Mouse (Mus musculus) limb, embryonic 12.5 days (tissue): ENCODE results near the gene Sigirr. TPM values are rescaled to one million over a fixed set of nuclear protein-coding genes. Genes with fewer than 3 reads are reported as not detected.

ENCODE experiments used
- ATAC-seq: fragments of 200-750 bp; cut with Nextera tagmentation; 2 replicates; pipeline ENCODE4 v1.8.0; 2017; ENCODE audit warnings: low read depth, moderate TSS enrichment; ENCODE audit not compliant: insufficient number of reproducible peaks, insufficient read depth, low FRiP score, low TSS enrichment
- H3K27ac ChIP-seq: fragments of 300-500 bp; sonication (generic); 2 replicates; pipeline ENCODE4 v1.5.1; 2016; ENCODE audit warnings: mild to moderate bottlenecking, moderate library complexity
- H3K27me3 ChIP-seq: fragments of 300-500 bp; sonication (generic); 2 replicates; pipeline ENCODE4 v1.6.1; 2016; ENCODE audit warnings: mild to moderate bottlenecking, moderate library complexity
- H3K36me3 ChIP-seq: fragments of 300-500 bp; sonication (generic); 2 replicates; pipeline ENCODE4 v1.6.1; 2016; ENCODE audit warnings: mild to moderate bottlenecking, moderate library complexity
- H3K4me1 ChIP-seq: fragments of 300-500 bp; sonication (generic); replicated peaks from 2 replicates; pipeline ENCODE4 v1.6.1; 2016
- H3K4me2 ChIP-seq: fragments of 300-500 bp; sonication (generic); 2 replicates; pipeline ENCODE4 v1.6.1; 2016; ENCODE audit warnings: mild to moderate bottlenecking, moderate library complexity
- H3K4me3 ChIP-seq: fragments of 300-500 bp; sonication (generic); replicated peaks from 2 replicates; pipeline ENCODE4 v1.5.1; 2016; ENCODE audit warnings: mild to moderate bottlenecking
- H3K9ac ChIP-seq: fragments of 300-500 bp; sonication (generic); replicated peaks from 2 replicates; pipeline ENCODE4 v1.6.1; 2016; ENCODE audit warnings: mild to moderate bottlenecking, moderate library complexity
- H3K9me3 ChIP-seq: fragments of 300-500 bp; sonication (generic); 2 replicates; pipeline ENCODE4 v1.6.1; 2016; ENCODE audit warnings: mild to moderate bottlenecking, moderate library complexity
- WGBS: fragments of 180-500 bp; shearing (Covaris S2); methylation state at CpG from one replicate; pipeline ENCODE4 v1.1.7; 2016; 5-methylcytosine and 5-hydroxymethylcytosine counted together
- polyA plus RNA-seq: library from polyadenylated mRNA; unstranded; fragments of >200 nt; fragmentation: Nextera tagmentation; extraction: Ambion mirVana; gene quantifications from 2 replicates; pipeline ENCODE4 v1.2.1, GENCODE M21; 2016

The Sigirr gene
- 2.2 and 2.5 TPM in 2 replicates for polyA plus RNA-seq

DNA sequence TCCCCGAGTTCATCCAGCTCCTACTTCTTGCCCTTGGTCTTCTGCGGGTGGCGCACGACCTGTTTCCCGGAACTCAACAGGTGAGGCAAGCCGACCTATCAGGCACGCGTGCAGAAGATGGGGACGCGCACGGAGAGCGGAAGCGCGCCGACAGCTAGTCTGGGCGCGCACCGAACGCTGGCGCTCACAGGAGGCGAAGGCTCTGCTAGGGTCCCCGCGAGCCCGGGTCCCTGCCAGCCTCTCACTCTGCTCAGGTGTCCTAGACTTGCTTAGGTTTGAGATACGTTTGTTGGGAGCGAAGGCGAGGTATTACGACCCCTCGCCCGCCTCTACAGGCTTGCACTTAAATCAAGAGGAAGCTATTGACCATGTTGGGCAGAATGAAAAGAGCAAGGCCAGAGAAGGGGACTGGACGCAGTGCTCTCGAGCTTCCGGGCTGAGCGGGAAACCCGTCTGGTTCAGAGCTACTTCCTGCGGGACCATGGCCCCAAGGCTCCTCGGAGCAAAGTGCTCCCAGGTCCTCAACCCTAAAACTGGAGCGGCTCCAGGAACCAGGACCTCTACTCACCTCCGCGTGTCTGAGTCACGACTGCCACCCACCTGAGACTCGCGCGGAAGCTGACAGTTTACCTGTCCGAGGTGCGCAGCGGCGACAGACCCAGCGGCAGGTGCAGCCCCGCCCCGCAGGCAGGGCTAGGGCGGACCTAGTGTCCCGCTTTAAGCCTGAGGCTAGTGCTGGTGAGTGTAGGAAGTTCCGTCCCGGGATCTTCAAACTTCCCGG lies at the start of gene Sigirr:
TSS of gene Sigirr (minus strand) at position 662 of the 781 bp plus-strand sequence.
- 2% methylated on average over 56 of the region's 56 CpGs for WGBS
- no peak within 1 kb of the TSS for H3K27ac ChIP-seq
- peak within 1 kb of the TSS; percentile 73 for H3K4me2 ChIP-seq
- H3K9me3 ChIP-seq = no peaks in the 10 kb centered on the region
- H3K9ac ChIP-seq = peak within 1 kb of the TSS; percentile 46; the same call in 1 of the 2 replicates
- no peak for ATAC-seq
- peaks cover 73% of the 10 kb centered on the region for H3K27me3 ChIP-seq
- H3K4me1 ChIP-seq = peaks cover 12% of the 10 kb centered on the region; the same call in 1 of the 2 replicates
- H3K36me3 ChIP-seq = no peaks in the 10 kb centered on the region
- H3K4me3 ChIP-seq = peak within 1 kb of the TSS; percentile 41

DNA sequence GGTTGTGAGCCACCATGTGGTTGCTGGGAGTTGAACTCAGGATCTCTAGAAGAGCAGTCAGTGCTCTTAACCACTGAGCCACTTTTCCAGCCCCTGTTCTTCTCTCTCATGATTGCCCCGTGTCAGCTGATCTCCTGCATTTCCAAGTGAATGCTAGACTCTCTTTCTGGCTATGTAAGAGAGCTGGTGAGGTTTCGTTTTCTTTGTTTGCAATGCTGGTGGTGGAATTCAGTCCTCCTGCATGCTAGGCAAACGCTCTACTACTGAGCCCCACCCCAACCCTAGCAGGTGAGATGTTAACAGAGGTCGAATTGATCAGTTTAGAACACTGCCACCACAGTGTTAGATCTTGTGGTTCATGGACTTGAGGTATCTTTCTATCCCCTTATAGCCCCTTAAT lies 48.3 kb upstream of the Sigirr start:
- Histone ChIP-seq H3K27me3 (no peaks in the 10 kb centered on the region), H3K27ac (no peak overlapping the region), H3K9ac (no peak overlapping the region), H3K4me2 (no peak overlapping the region), H3K4me3 (no peak overlapping the region), H3K9me3 (no peaks in the 10 kb centered on the region), H3K4me1 (no peaks in the 10 kb centered on the region), H3K36me3 (peaks cover 82% of the 10 kb centered on the region)
- 76% methylated on average over 4 of the region's 4 CpGs for WGBS
- ATAC-seq = no peak

DNA sequence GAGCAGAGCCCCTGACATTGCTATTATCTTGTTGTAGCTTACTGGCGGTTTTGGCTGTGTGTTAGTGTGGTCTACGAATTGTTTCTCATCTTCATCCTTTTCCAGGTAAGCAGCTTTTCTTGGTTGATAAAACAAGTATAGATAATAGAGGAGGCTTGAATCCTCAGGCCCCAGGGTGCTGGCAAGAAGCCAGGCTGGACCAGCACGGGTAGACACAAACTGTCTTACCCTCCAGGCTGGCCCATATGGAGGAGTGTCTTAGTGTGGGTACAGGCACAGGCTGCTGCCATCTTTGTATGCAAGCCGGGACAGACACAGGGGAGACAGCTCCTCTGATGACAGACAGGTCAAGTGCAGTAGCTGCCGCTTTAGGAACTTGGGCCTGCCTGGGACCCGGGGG lies 46.7 kb upstream of the Sigirr start:
- Histone ChIP-seq H3K9me3 (no peaks in the 10 kb centered on the region), H3K4me3 (no peak overlapping the region), H3K36me3 (peaks cover 85% of the 10 kb centered on the region), H3K4me2 (no peak overlapping the region), H3K4me1 (no peaks in the 10 kb centered on the region), H3K27ac (no peak overlapping the region), H3K9ac (no peak overlapping the region), H3K27me3 (no peaks in the 10 kb centered on the region)
- 85% methylated on average over 6 of the region's 6 CpGs for WGBS
- no peak for ATAC-seq

DNA sequence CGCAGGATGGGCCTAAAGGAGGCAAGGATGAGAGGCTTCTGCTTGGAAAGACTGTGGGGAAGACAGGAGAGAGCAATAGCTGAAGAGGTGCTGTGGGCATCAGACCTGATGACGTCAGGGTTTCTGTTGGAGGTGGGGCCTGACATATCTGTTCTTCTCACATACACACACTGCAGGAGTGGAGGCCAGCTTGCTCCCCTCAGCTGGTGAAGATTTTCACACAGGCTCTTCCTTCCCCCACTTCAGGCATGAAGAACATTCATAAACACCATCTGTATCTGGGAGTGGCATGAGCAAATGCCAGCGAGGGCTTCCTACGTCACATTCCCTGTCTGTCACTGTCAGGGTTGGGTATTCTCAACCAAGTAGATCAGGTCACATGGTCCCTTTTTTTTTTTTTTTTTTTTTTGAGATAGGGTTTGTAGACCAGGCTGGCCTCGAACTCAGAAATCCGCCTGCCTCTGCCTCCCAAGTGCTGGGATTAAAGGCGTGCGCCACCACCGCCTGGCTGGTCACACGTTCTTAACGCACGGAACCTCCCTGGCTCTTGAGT lies 45.7 kb upstream of the Sigirr start:
- H3K4me3 ChIP-seq = no peak overlapping the region
- no peaks in the 10 kb centered on the region for H3K9me3 ChIP-seq
- no peaks in the 10 kb centered on the region for H3K27me3 ChIP-seq
- no peak for ATAC-seq
- no peaks in the 10 kb centered on the region for H3K4me1 ChIP-seq
- no peak overlapping the region for H3K27ac ChIP-seq
- peaks cover 79% of the 10 kb centered on the region for H3K36me3 ChIP-seq
- no peak overlapping the region for H3K9ac ChIP-seq
- 95% methylated on average over 12 of the region's 12 CpGs for WGBS
- no peak overlapping the region for H3K4me2 ChIP-seq

DNA sequence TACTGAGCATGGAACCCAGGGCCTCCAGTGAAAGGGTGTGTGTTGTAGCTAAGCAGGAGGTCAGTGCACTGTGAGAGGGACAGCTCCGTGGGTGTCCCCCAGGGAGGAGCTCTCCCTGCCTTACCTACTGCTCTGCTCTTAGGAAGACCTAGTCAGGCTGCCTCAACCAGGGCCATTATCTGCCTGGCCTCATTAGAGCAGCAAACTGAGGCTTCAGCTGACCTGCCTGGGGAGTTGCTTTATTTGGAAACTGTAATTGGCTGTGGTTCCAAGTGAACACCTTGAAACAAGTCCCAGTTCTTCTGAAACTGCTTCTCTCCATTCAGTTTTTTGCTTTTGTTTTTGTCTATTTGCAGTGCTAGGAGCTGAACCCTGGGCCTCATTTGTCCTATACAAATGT lies 45.0 kb upstream of the Sigirr start:
- Histone ChIP-seq H3K9me3 (no peaks in the 10 kb centered on the region), H3K27ac (no peak overlapping the region), H3K27me3 (no peaks in the 10 kb centered on the region), H3K36me3 (peaks cover 76% of the 10 kb centered on the region), H3K4me2 (no peak overlapping the region), H3K4me1 (no peaks in the 10 kb centered on the region), H3K4me3 (no peak overlapping the region), H3K9ac (no peak overlapping the region)
- no peak for ATAC-seq
- WGBS = 70% methylated on average over 1 of the region's 1 CpGs

DNA sequence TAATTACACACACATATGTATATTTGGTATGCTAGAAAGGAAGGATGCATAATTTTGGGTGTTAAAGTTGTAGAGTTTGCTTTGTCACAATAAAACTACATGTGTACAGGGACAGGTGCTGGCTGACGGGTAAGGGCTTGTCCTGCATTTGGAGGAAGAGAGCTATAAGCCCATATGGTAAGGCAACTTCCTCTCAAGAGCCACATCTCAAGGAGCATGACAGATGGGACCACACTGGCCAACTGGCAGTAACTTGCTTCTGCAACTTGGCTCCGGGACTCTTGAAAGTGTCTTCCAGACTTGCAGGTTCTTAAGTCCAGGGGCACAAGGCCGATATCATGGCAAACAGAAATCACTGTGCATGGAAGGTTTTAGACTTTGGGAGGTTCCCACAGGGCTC lies 44.3 kb upstream of the Sigirr start:
- no peaks in the 10 kb centered on the region for H3K9me3 ChIP-seq
- H3K27ac ChIP-seq = no peak overlapping the region
- peaks cover 78% of the 10 kb centered on the region for H3K36me3 ChIP-seq
- H3K4me1 ChIP-seq = no peaks in the 10 kb centered on the region
- no peak for ATAC-seq
- H3K4me2 ChIP-seq = no peak overlapping the region
- H3K4me3 ChIP-seq = no peak overlapping the region
- WGBS = 88% methylated on average over 3 of the region's 3 CpGs
- H3K27me3 ChIP-seq = no peaks in the 10 kb centered on the region
- no peak overlapping the region for H3K9ac ChIP-seq

DNA sequence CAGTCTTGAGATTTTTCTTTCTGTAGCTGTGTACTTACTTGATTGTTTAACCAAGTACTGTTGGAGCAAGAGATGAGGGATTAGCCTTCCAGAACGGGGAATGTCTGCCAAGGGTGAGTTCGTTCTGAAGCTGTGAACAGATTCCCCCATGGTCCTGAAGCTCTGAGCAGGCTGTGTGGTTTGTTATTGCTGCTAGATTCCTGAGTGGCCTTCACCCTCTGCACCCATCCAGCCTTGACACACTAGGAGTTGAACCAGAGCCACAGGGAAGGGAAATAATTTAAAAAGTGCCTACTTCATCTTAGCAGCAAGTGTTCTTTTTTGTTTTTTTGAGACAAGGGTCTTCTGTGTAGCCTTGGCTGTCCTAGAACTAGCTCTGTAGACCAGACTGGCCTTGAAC lies 43.5 kb upstream of the Sigirr start:
- Histone ChIP-seq H3K36me3 (peaks cover 85% of the 10 kb centered on the region), H3K9me3 (no peaks in the 10 kb centered on the region), H3K9ac (no peak overlapping the region), H3K4me1 (no peaks in the 10 kb centered on the region), H3K4me3 (no peak overlapping the region), H3K4me2 (no peak overlapping the region), H3K27ac (no peak overlapping the region), H3K27me3 (no peaks in the 10 kb centered on the region)
- WGBS = 92% methylated on average over 2 of the region's 2 CpGs
- ATAC-seq = no peak

DNA sequence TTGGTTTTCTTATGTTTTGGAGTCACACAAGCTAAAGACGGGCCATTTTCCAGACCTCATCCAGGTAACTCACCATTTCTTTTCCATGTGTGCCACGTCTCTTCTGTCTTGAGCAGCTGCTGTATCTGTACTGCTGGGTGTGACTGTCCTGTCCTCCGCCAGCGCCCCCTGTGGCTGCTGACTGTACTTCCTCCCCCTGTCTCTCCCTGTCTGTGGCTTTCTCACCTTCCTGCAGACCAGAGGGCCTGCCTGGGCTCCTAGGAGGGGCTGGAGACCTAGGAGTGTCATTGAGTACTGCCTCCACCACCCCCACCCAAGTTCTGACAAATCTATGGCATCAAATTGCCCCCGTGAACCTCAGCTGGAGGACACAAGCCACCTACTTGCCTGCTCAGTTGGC lies 42.7 kb upstream of the Sigirr start:
- WGBS = 40% methylated on average over 5 of the region's 5 CpGs
- ATAC-seq = no peak
- no peaks in the 10 kb centered on the region for H3K9me3 ChIP-seq
- H3K9ac ChIP-seq = no peak overlapping the region
- H3K36me3 ChIP-seq = peaks cover 85% of the 10 kb centered on the region
- no peak overlapping the region for H3K4me3 ChIP-seq
- no peak overlapping the region for H3K4me2 ChIP-seq
- no peaks in the 10 kb centered on the region for H3K27me3 ChIP-seq
- no peaks in the 10 kb centered on the region for H3K4me1 ChIP-seq
- H3K27ac ChIP-seq = no peak overlapping the region

DNA sequence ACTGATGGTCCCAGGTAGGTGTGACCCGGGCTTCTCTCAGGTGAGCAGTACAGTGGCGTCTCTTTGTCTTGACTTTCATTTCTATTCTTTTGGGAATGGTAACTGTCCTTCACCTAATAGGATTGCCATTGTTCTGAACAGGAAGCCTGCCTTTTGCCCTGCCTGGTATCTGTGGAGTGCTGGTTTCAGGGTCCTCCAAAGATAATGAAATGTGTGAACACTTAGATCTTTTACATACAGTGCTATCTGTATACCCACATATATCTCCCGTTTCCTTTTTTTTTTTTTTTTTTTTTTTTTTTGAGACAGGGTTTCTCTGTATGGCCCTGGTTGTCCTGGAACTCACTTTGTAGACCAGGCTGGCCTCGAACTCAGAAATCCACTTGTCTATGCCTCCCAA lies 41.0 kb upstream of the Sigirr start:
- Histone ChIP-seq H3K36me3 (peaks cover 86% of the 10 kb centered on the region), H3K4me2 (no peak overlapping the region), H3K4me1 (no peaks in the 10 kb centered on the region), H3K9ac (no peak overlapping the region), H3K9me3 (no peaks in the 10 kb centered on the region), H3K27ac (no peak overlapping the region), H3K27me3 (no peaks in the 10 kb centered on the region), H3K4me3 (no peak overlapping the region)
- 91% methylated on average over 4 of the region's 4 CpGs for WGBS
- no peak for ATAC-seq

DNA sequence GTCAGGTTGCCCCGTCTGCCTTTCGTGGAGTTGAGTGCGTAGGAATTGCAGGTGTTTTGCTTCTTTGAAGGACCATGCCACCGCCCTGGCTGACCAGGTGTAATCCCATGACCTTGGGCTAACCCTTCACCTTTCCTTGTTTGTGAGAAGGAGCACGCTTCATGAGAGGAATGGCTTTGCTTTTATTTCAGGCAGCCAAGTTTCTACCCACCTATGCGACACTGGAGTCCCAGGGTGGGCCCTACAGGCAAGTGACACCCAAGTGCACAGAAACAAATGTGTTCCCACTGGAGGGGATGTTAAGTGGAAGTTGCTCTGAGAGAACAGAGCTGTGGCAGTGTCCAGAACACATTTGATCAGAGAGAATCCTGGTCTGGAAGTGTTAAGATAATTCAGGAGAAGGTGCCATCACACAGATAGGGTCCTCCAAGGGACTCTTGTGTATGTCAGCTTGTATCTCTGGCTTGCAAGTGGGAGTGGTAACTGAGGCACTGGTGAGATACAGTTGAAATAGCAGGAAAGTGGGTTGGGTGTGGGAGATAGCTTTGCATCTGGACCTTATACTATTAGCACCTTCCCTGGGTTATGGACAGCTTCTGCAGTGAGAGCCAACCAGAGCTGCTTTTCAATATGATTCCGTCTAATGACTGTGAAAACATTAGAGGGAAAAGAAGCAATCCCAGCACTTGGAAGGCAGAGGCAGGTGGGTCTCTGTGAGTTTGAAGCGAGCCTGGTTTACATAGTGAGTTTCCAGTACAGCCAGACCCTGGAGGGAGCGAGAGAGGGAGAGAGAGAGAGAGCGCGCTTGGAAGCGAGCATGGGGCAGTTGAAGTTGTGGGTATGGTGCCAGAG lies 31.8 kb upstream of the Sigirr start:
- Histone ChIP-seq H3K4me1 (peaks cover 14% of the 10 kb centered on the region), H3K9me3 (no peaks in the 10 kb centered on the region), H3K27me3 (no peaks in the 10 kb centered on the region), H3K27ac (no peak overlapping the region), H3K36me3 (peaks cover 33% of the 10 kb centered on the region), H3K9ac (peak overlapping the region; percentile 89), H3K4me2 (peak overlapping the region; percentile 84), H3K4me3 (peak overlapping the region; percentile 88)
- ATAC-seq = no peak
- WGBS = 56% methylated on average over 12 of the region's 12 CpGs
